Mouse (Mus musculus): ENCODE measurements around the gene Sfxn5. TPM values are rescaled to one million over a fixed set of nuclear protein-coding genes. Genes with fewer than 3 reads are reported as not detected.

Gene Sfxn5
- total RNA-seq, 2 experiments from 2014 or later, result 2.7 to 4.1 TPM

- intact Hi-C loops (cut with DNase I; ENCODE audit: low total_unique reads), result no loop called here
- no peak for DNase-seq
Measured at GRCm38 (mm10) chr6:85368166-85368565, 34.9 kb upstream of the Sfxn5 start.

GRCm38 (mm10) chr6:85366387-85366786 lies 33.2 kb upstream of the Sfxn5 start:
- DNase-seq, result no peak
- intact Hi-C loops (cut with DNase I; ENCODE audit: low total_unique reads), result no loop called here

GRCm38 (mm10) chr6:85364439-85364838 lies 31.2 kb upstream of the Sfxn5 start:
- DNase-seq, result no peak
- intact Hi-C loops (cut with DNase I; ENCODE audit: low total_unique reads), result no loop called here

- no peak for DNase-seq
- intact Hi-C loops (cut with DNase I; ENCODE audit: low total_unique reads), result no loop called here
Measured at GRCm38 (mm10) chr6:85363906-85364260, 30.7 kb upstream of the Sfxn5 start.

GRCm38 (mm10) chr6:85363231-85363905 lies 30.1 kb upstream of the Sfxn5 start:
- intact Hi-C loops (cut with DNase I; ENCODE audit: low total_unique reads), result no loop called here

GRCm38 (mm10) chr6:85362610-85363009 lies 29.4 kb upstream of the Sfxn5 start:
- intact Hi-C loops (cut with DNase I; ENCODE audit: low total_unique reads), result no loop called here
- no peak for DNase-seq

More at GRCm38 (mm10) chr6:85363231-85363905, 30.1 kb upstream of the Sfxn5 start:
- no peak for DNase-seq

- no peak for DNase-seq
- intact Hi-C loops (cut with DNase I; ENCODE audit: low total_unique reads), result no loop called here
Measured at GRCm38 (mm10) chr6:85360311-85360710, 27.1 kb upstream of the Sfxn5 start.

GRCm38 (mm10) chr6:85358877-85359276 lies 25.7 kb upstream of the Sfxn5 start:
- no peak for DNase-seq
- intact Hi-C loops (cut with DNase I; ENCODE audit: low total_unique reads), result no loop called here

GRCm38 (mm10) chr6:85356682-85357465 lies 23.7 kb upstream of the Sfxn5 start:
- intact Hi-C loops (cut with DNase I; ENCODE audit: low total_unique reads), result no loop called here
- no peak for DNase-seq

- DNase-seq, result no peak
- intact Hi-C loops (cut with DNase I; ENCODE audit: low total_unique reads), result no loop called here
Measured at GRCm38 (mm10) chr6:85355753-85356152, 22.5 kb upstream of the Sfxn5 start.

GRCm38 (mm10) chr6:85354709-85355108 lies 21.5 kb upstream of the Sfxn5 start:
- intact Hi-C loops (cut with DNase I; ENCODE audit: low total_unique reads), result no loop called here

GRCm38 (mm10) chr6:85353706-85354105 lies 20.5 kb upstream of the Sfxn5 start:
- no peak for DNase-seq
- intact Hi-C loops (cut with DNase I; ENCODE audit: low total_unique reads), result no loop called here

More at GRCm38 (mm10) chr6:85354709-85355108, 21.5 kb upstream of the Sfxn5 start:
- no peak for DNase-seq

GRCm38 (mm10) chr6:85350157-85350556 lies 16.9 kb upstream of the Sfxn5 start:
- no peak for DNase-seq
- intact Hi-C loops (cut with DNase I; ENCODE audit: low total_unique reads), result no loop called here

- intact Hi-C loops (cut with DNase I; ENCODE audit: low total_unique reads), result loop anchor here (5.0 kb wide), 1 partner anchor 43 kb away; no protein-coding TSS in a partner anchor
- no peak for DNase-seq
Measured at GRCm38 (mm10) chr6:85349246-85349645, 16.0 kb upstream of the Sfxn5 start.

GRCm38 (mm10) chr6:85348133-85348532 lies 14.9 kb upstream of the Sfxn5 start:
- intact Hi-C loops (cut with DNase I; ENCODE audit: low total_unique reads), result loop anchor here (5.0 kb wide), 1 partner anchor 44 kb away; no protein-coding TSS in a partner anchor
- no peak for DNase-seq

GRCm38 (mm10) chr6:85346028-85346634 lies 12.9 kb upstream of the Sfxn5 start:
- peak; percentile 82 for DNase-seq
- intact Hi-C loops (cut with DNase I; ENCODE audit: low total_unique reads), result loop anchor here (5.0 kb wide), 1 partner anchor 46 kb away; no protein-coding TSS in a partner anchor

GRCm38 (mm10) chr6:85344929-85345328 lies 11.7 kb upstream of the Sfxn5 start:
- intact Hi-C loops (cut with DNase I; ENCODE audit: low total_unique reads), result loop anchor here (5.0 kb wide), 1 partner anchor 47 kb away; no protein-coding TSS in a partner anchor
- no peak for DNase-seq

- intact Hi-C loops (cut with DNase I; ENCODE audit: low total_unique reads), result no loop called here
- no peak for DNase-seq
Measured at GRCm38 (mm10) chr6:85343027-85343426, 9.8 kb upstream of the Sfxn5 start.

- DNase-seq, result no peak
- intact Hi-C loops (cut with DNase I; ENCODE audit: low total_unique reads), result no loop called here
Measured at GRCm38 (mm10) chr6:85341814-85342501, 8.7 kb upstream of the Sfxn5 start.

- intact Hi-C loops (cut with DNase I; ENCODE audit: low total_unique reads), result no loop called here
- no peak for DNase-seq
Measured at GRCm38 (mm10) chr6:85340184-85340583, 7.0 kb upstream of the Sfxn5 start.
